Mouse (Mus musculus) neural tube, embryonic 14.5 days (tissue): ENCODE measurements around the gene Pigl. TPM values are rescaled to one million over a fixed set of nuclear protein-coding genes. Genes with fewer than 3 reads are reported as not detected.
A peak's percentile ranks its signal among the peaks of the same experiment; 100 is the strongest.

ENCODE experiments used
- ATAC-seq: fragments of 200-750 bp; cut with Nextera tagmentation; 2 replicates; pipeline ENCODE4 v1.8.0; 2017; ENCODE audit warnings: low read depth, mild to moderate bottlenecking, moderate TSS enrichment, moderate library complexity
- H3K27ac ChIP-seq: fragments of 300-500 bp; sonication (generic); 2 replicates; pipeline ENCODE4 v1.5.1; 2014; ENCODE audit warnings: low read depth, mild to moderate bottlenecking, control low read depth, low read length, moderate library complexity, mixed read lengths
- H3K27me3 ChIP-seq: fragments of 300-500 bp; sonication (generic); 2 replicates; pipeline ENCODE4 v1.6.1; 2014; ENCODE audit warnings: low read length; ENCODE audit not compliant: control insufficient read depth, insufficient read depth
- H3K36me3 ChIP-seq: fragments of 300-500 bp; sonication (generic); 2 replicates; pipeline ENCODE4 v1.6.1; 2014; ENCODE audit warnings: low read length, mixed read lengths; ENCODE audit not compliant: control insufficient read depth, insufficient read depth
- H3K4me1 ChIP-seq: fragments of 300-500 bp; sonication (generic); 2 replicates; pipeline ENCODE4 v1.6.1; 2014; ENCODE audit warnings: low read length; ENCODE audit not compliant: control insufficient read depth, insufficient read depth
- H3K4me2 ChIP-seq: fragments of 300-500 bp; sonication (generic); 2 replicates; pipeline ENCODE4 v1.6.1; 2014; ENCODE audit warnings: mild to moderate bottlenecking, low read depth, low read length, control low read depth
- H3K4me3 ChIP-seq: fragments of 300-500 bp; sonication (generic); 2 replicates; pipeline ENCODE4 v1.5.1; 2014; ENCODE audit warnings: low read depth, low read length, control low read depth, mixed read lengths
- H3K9ac ChIP-seq: fragments of 300-500 bp; sonication (generic); replicated peaks from 2 replicates; pipeline ENCODE4 v1.6.1; 2014; ENCODE audit warnings: low read depth, mild to moderate bottlenecking, control low read depth, low read length, mixed read lengths
- H3K9me3 ChIP-seq: fragments of 300-500 bp; sonication (generic); 2 replicates; pipeline ENCODE4 v1.6.1; 2016; ENCODE audit warnings: low read length; ENCODE audit not compliant: control insufficient read depth
- WGBS: fragments of 180-500 bp; shearing (Covaris S2); extraction: QIAGEN DNeasy Blood & Tissue Kit; methylation state at CpG from one replicate; pipeline ENCODE4 v1.1.7; 2014; 5-methylcytosine and 5-hydroxymethylcytosine counted together
- polyA plus RNA-seq: library from polyadenylated mRNA; unstranded; fragments of >200 nt; fragmentation: Nextera tagmentation; extraction: Ambion mirVana; gene quantifications from 2 replicates; pipeline ENCODE4 v1.2.1, GENCODE M21; 2014

The Pigl gene
- polyA plus RNA-seq, 1 experiment from 2014 or later: 10.4 TPM

DNA sequence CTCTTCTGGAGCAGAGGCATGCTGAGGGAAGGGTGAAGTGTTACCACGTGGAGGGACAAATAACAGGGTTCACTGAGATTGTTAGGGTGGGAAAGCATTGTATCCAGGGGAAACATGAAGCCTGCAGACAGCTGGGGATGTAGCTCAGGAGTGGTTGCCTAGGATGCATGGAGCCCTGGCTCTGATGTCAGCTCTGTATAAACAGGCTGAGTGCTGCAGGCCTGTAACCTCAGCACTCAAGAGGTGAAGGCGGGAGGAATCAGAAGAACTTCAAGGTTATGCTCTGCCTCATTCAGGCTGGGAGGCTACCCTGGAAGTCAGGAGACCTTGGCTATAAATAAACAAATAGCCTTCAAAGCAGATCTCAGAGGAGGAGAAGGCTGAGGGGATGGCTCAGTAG is 60.7 kb downstream of the Pigl start:
- no peaks in the 10 kb centered on the region for H3K4me1 ChIP-seq
- no peak overlapping the region for H3K9ac ChIP-seq
- no peaks in the 10 kb centered on the region for H3K36me3 ChIP-seq
- WGBS: 34% methylated on average over 2 of the region's 2 CpGs
- no peak overlapping the region for H3K27ac ChIP-seq
- H3K9me3 ChIP-seq: no peaks in the 10 kb centered on the region
- no peak for ATAC-seq
- H3K4me3 ChIP-seq: no peak overlapping the region
- no peaks in the 10 kb centered on the region for H3K27me3 ChIP-seq
- H3K4me2 ChIP-seq: no peak overlapping the region

DNA sequence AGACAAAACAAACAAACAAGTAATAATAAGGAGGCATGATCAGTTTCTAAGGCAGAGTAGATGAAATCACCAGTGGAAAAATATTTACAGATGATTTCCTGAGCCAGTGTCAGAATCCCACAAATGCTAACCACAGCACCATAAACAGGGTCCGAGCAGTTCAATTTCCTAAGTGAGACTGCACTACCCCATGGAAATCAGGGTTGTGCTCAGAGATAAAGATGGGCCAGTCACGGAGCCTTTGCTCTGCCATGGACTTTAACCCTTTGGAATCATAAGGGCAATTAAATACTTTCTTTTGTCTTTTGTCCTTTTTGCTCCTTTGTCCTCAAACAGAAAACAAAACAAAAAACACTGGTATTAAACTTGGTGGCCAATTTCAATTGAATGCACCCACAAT is 64.0 kb downstream of the Pigl start:
- Histone ChIP-seq H3K4me3 (no peak overlapping the region), H3K27ac (no peak overlapping the region), H3K27me3 (no peaks in the 10 kb centered on the region), H3K9me3 (no peaks in the 10 kb centered on the region), H3K36me3 (no peaks in the 10 kb centered on the region; the same call in 1 of the 2 replicates), H3K9ac (no peak overlapping the region), H3K4me2 (no peak overlapping the region), H3K4me1 (no peaks in the 10 kb centered on the region)
- no peak for ATAC-seq
- WGBS: 65% methylated on average over 2 of the region's 2 CpGs

DNA sequence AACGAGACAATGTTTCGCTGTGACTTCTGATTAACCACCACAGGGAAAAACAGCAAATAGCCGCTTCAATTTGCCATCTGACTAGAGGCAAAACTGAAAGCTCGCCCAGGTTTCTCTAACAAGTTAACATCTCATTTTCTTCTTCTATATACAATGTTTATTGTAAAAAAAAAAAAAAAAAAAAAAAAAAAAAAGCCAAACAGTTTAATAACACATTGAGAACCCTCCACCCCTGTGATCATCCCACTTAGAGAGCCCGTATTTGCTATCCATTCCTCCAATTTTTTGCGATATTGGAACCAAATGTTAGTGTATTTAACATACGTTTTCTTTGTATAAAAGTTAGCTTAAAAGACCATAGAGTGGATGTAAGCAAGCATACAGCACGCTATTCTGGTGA is 78.8 kb downstream of the Pigl start:
- 86% methylated on average over 8 of the region's 8 CpGs for WGBS
- Histone ChIP-seq H3K9ac (peak overlapping the region; percentile 39; the same call in 1 of the 2 replicates), H3K36me3 (peaks cover 3% of the 10 kb centered on the region)

DNA sequence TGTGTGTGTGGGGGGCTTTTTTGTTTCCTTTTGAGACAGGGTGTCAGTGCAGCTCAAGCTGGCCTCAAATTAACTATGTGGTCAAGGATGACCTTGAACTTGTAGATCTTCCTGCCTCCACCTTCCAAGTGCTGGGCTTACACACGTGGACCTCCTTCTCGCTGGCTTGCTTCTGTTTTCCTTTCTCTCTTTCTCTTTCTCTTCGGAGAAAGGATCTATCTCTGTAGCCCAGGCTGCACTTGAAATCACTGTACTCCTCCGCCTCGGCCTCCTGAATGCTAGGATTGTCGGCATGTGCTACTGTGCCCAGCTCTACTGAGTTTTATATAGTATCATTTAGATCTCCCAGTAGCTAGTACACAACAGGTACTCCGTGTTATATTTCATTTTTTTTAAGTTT is 79.3 kb downstream of the Pigl start:
- Histone ChIP-seq H3K27ac (no peak overlapping the region), H3K9me3 (no peaks in the 10 kb centered on the region), H3K4me1 (peaks cover 11% of the 10 kb centered on the region), H3K27me3 (no peaks in the 10 kb centered on the region), H3K4me3 (peak overlapping the region; percentile 85), H3K4me2 (peak overlapping the region; percentile 81), H3K9ac (peak overlapping the region; percentile 39; the same call in 1 of the 2 replicates), H3K36me3 (peaks cover 2% of the 10 kb centered on the region)
- ATAC-seq: no peak
- 14% methylated on average over 7 of the region's 7 CpGs for WGBS

More for the DNA sequence above, 78.8 kb downstream of the Pigl start:
- peaks cover 11% of the 10 kb centered on the region for H3K4me1 ChIP-seq
- no peak for ATAC-seq
- no peak overlapping the region for H3K27ac ChIP-seq
- no peaks in the 10 kb centered on the region for H3K27me3 ChIP-seq
- H3K4me3 ChIP-seq: peak overlapping the region; percentile 85
- H3K9me3 ChIP-seq: no peaks in the 10 kb centered on the region
- peak overlapping the region; percentile 81 for H3K4me2 ChIP-seq

DNA sequence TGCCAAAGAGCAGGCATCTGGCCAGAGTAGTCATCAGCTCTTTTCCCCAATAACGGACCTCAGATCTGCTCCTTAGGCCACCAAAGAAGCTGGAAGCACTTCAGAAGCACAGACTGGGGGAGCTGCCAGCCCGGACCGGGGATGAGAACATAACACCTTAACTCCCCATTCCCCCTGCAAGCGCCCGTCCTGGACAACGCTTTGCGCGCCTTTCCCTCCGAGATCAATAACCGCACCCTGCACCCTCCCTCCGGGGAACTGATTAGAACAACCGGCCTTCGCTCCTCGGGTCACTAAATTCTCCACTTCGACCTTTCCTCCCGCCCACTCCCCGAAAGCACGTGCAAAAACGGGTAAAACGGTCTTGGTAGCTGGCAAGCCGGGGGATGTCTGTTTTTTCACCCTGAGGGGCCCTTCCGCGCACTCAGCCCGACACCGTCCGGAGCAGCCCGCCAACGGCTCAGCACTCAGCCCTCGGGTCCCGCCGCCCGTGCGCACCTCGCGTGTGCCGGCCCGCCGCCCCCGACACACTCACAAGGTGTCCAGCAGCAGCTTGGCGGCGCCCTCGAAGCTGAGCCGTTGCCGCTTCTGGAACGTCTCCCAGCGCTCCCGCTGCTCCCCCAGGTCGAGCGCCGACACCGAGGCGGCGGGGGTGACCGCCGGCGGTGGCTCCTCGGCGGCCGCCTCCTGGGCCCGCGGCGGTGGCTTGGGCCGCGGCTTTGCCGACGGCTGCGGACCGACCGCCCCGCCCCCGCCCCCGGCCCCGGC is 80.2 kb downstream of the Pigl start:
- under 1% methylated on average over 62 of the region's 73 CpGs for WGBS

DNA sequence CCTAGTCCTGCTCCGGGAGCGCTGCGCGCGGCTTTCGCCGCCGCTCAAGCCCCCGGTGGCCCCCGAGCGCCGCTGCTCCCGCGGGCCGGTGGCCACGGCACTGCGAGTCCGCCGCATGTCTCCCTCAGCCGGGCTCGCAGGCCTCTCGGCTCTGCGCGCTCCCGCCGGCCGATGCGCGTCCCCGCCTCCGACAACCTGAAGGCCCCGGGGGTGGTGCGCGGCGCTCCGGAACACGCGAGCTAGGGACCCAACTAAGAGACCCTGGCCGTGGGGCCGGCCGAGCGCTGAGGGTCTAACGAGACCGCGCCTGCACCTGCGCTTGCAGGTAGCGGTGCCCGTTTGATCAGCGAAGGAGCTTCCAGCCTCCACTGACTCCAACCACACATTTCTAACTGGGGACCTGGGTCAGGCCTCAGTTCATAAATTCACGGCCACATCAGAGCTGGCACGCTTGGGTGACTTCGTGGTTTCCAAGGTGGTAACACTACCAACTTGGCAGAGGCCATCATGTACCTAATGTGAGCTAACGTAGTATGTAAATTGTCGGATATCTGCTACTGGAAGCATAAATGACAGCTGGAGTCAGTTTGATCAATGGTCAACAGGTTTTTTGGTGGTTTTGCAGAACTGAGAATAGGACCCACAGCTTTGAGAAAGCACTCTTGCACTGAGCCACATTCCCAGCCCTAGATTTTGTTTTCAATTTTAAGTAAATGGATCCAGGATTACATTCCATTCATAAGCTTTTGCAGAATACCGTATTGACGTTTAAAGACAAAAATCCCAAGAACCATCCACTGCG is 81.0 kb downstream of the Pigl start, which contains the start of gene Cenpv:
Gene Cenpv, minus strand, starts transcription at position 173 of the 802 bp plus-strand sequence.
- peak; percentile 86 for ATAC-seq
- Histone ChIP-seq H3K9me3 (no peaks in the 10 kb centered on the region), H3K4me3 (peak within 1 kb of the TSS; percentile 85), H3K9ac (peak within 1 kb of the TSS; percentile 95), H3K4me1 (peaks cover 11% of the 10 kb centered on the region), H3K27me3 (no peaks in the 10 kb centered on the region), H3K27ac (peak within 1 kb of the TSS; percentile 80), H3K4me2 (peak within 1 kb of the TSS; percentile 81), H3K36me3 (no peaks in the 10 kb centered on the region)
- 6% methylated on average over 51 of the region's 57 CpGs for WGBS

More for the DNA sequence above, 80.2 kb downstream of the Pigl start:
- Histone ChIP-seq H3K27ac (peak overlapping the region; percentile 80), H3K9ac (peak overlapping the region; percentile 95), H3K4me1 (peaks cover 11% of the 10 kb centered on the region), H3K9me3 (no peaks in the 10 kb centered on the region), H3K36me3 (no peaks in the 10 kb centered on the region; the same call in none of the 2 replicates), H3K4me2 (peak overlapping the region; percentile 81), H3K27me3 (no peaks in the 10 kb centered on the region), H3K4me3 (peak overlapping the region; percentile 85)
- ATAC-seq: peak; percentile 79

DNA sequence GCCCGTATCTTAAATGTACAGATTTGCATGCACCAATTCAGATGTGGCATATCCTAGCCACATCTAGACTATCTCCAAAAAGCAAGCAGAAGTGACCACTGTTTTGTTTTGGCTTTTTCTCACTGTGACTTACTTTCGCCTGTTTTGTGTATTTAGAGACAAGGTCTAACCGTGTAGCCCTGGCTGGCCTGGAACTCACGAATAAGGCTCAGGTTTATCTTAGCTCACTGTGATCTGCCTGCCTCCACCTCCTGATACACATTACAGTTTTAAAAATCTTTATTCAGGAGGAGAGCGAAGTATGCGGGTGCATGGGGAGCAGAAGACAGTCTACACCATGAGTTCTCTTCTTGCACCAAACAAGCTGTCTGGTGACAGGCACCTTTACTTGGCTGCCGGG is 81.9 kb downstream of the Pigl start:
- no peaks in the 10 kb centered on the region for H3K36me3 ChIP-seq
- no peak overlapping the region for H3K4me2 ChIP-seq
- peaks cover 11% of the 10 kb centered on the region for H3K4me1 ChIP-seq
- no peak overlapping the region for H3K27ac ChIP-seq
- no peak overlapping the region for H3K9ac ChIP-seq
- WGBS: 88% methylated on average over 7 of the region's 7 CpGs
- H3K9me3 ChIP-seq: no peaks in the 10 kb centered on the region
- H3K4me3 ChIP-seq: no peak overlapping the region
- ATAC-seq: no peak
- H3K27me3 ChIP-seq: no peaks in the 10 kb centered on the region

DNA sequence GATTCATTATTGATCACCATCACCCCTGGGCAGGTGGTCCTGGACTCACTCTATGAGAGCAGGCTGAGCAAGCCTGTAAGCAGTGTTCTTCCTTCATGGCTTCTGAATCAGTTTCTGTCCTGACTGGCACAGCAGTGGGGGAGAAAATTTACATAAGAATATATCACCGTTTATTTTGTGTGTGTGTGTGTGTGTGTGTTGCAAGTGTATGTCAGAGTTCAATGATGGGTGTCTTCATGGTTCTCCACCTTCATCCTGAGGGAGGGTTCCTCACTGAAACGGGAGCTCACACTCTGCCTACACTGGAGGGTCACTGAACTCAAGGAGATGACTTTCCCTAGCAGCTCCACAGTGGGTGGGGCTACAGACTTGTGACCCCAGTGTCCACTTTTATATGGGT is 82.7 kb downstream of the Pigl start:
- no peaks in the 10 kb centered on the region for H3K9me3 ChIP-seq
- H3K27ac ChIP-seq: no peak overlapping the region
- no peak overlapping the region for H3K4me2 ChIP-seq
- ATAC-seq: no peak
- H3K4me1 ChIP-seq: peaks cover 11% of the 10 kb centered on the region
- no peaks in the 10 kb centered on the region for H3K36me3 ChIP-seq
- no peak overlapping the region for H3K9ac ChIP-seq
- no peaks in the 10 kb centered on the region for H3K27me3 ChIP-seq
- H3K4me3 ChIP-seq: no peak overlapping the region
- 48% methylated on average over 2 of the region's 2 CpGs for WGBS

DNA sequence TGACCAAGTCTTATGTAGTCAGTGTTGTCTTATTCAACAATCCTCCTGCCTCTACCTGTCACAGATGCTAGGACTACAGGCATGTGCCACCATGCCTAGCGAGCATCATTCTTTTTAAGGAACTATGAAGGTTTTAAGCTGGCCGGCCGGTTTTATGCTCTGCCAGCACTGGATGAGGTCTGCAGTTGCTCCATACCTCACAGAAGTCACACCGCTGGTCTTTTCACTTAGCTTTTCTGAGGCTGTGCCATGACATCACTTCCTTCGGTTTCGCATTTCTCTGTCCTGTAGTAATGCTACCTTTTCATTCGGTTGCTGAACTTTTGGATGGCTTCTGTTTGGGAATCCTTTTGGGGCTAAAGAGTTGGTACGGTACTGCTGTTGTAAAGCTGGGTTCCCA is 83.3 kb downstream of the Pigl start:
- Histone ChIP-seq H3K9ac (no peak overlapping the region), H3K4me2 (no peak overlapping the region), H3K27ac (no peak overlapping the region), H3K36me3 (no peaks in the 10 kb centered on the region), H3K27me3 (no peaks in the 10 kb centered on the region), H3K9me3 (no peaks in the 10 kb centered on the region), H3K4me1 (peaks cover 11% of the 10 kb centered on the region), H3K4me3 (no peak overlapping the region)
- no peak for ATAC-seq
- 86% methylated on average over 8 of the region's 8 CpGs for WGBS
